Comparison of ENCODE assay signal across 16 mouse cellular contexts in the genomic region with DNA sequence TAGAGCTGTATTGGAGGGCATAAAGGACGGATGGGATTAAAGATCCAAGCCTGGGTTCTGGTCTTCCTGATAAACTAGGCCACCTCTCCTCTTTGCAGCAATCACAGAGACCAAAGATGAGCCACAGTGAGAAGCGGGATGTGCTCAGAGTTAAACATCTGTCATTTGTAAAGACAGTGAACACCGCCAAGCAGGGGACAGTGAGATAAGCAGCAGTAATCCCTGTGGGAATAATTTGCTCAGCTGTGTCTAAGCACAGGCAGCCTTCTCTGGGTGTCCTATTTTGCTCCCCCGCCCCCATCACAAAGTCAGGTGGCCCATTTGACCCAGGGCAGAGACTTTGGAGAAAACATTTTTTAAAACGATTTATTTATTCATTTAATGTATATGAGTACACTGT.
"Had no signal": no experiment of that assay in that cellular context is flagged by ENCODE, and none has a peak within 500 bp of the region (broad histone marks: within the 10 kb centered on the region; RNA-seq: fewer than 3 reads in every experiment).

No protein-coding gene starts in this region.

- H3K36me3 ChIP-seq: liver, embryonic 15.5 days; lung, embryonic 15.5 days; midbrain, embryonic 13.5 days; midbrain, embryonic 15.5 days; neural tube, embryonic 12.5 days; stomach, embryonic 15.5 days had no signal

- DNase-seq: liver, postnatal 0 days; lung, adult 2 months; lung, postnatal 14 days; lung, postnatal 36 days; right cerebral cortex, postnatal 14 days; thymus, postnatal 14 days; thymus, postnatal 36 days had no signal

- H3K27me3 ChIP-seq: liver, embryonic 15.5 days; lung, embryonic 15.5 days; midbrain, embryonic 13.5 days; midbrain, embryonic 15.5 days; neural tube, embryonic 12.5 days; stomach, embryonic 15.5 days had no signal

- H3K4me3 ChIP-seq: liver, embryonic 15.5 days; lung, embryonic 15.5 days; megakaryocyte, embryonic 14.5 days; midbrain, embryonic 13.5 days; midbrain, embryonic 15.5 days; neural tube, embryonic 12.5 days; stomach, embryonic 15.5 days had no signal

- H3K27ac ChIP-seq: liver, embryonic 15.5 days; lung, embryonic 15.5 days; macrophage; midbrain, embryonic 13.5 days; midbrain, embryonic 15.5 days; neural tube, embryonic 12.5 days; stomach, embryonic 15.5 days; stomach, postnatal 0 days had no signal

- H3K9me3 ChIP-seq: liver, embryonic 15.5 days; lung, embryonic 15.5 days; midbrain, embryonic 13.5 days; midbrain, embryonic 15.5 days; neural tube, embryonic 12.5 days; stomach, embryonic 15.5 days had no signal

- H3K4me1 ChIP-seq: midbrain, embryonic 15.5 days; neural tube, embryonic 12.5 days had no signal
